Mouse (Mus musculus) ES-E14 (cell line): ENCODE measurements around the gene Mfsd2a. TPM values are rescaled to one million over a fixed set of nuclear protein-coding genes. Genes with fewer than 3 reads are reported as not detected.
A peak's percentile ranks its signal among the peaks of the same experiment; 100 is the strongest.

Source experiments
- DNase-seq: peaks from one replicate; pipeline ENCODE4 v3.0.0-alpha.2; 2013; ENCODE audit warnings: low read depth, low spot score
- H3K27ac ChIP-seq: 2 replicates; pipeline ENCODE4 v1.5.1; 2012; ENCODE audit warnings: low read depth, mild to moderate bottlenecking, low read length, moderate library complexity, mixed read lengths; ENCODE audit not compliant: poor library complexity, insufficient read depth, severe bottlenecking
- H3K36me3 ChIP-seq: 2 replicates; pipeline ENCODE4 v1.6.1; 2012; ENCODE audit warnings: mild to moderate bottlenecking, low read length, moderate library complexity, mixed read lengths; ENCODE audit not compliant: control insufficient read depth, poor library complexity, insufficient read depth, severe bottlenecking
- H3K4me1 ChIP-seq, 2 experiments: fragments of 150-350 bp in 1 of 2; sonication (generic) in 1 of 2; 2 replicates each; pipeline ENCODE4 v1.6.1; 2012; ENCODE audit warnings: low read length in 2 of 2, mild to moderate bottlenecking in 1 of 2, mixed read lengths in 1 of 2; ENCODE audit not compliant: control insufficient read depth in 2 of 2, insufficient read depth in 2 of 2, poor library complexity in 1 of 2
- H3K4me3 ChIP-seq, 2 experiments: fragments of 150-350 bp in 1 of 2; sonication (generic) in 1 of 2; 2 replicates each; pipeline ENCODE4 v1.5.1; 2012; ENCODE audit warnings: low read length in 2 of 2, low read depth in 1 of 2, mild to moderate bottlenecking in 1 of 2, mixed read lengths in 1 of 2; ENCODE audit not compliant: insufficient read depth in 1 of 2, poor library complexity in 1 of 2, severe bottlenecking in 1 of 2
- H3K9ac ChIP-seq: 2 replicates; pipeline ENCODE4 v1.6.1; 2012; ENCODE audit warnings: low read depth, mild to moderate bottlenecking, low read length, mixed read lengths; ENCODE audit not compliant: poor library complexity, insufficient read depth, severe bottlenecking
- H3K9me3 ChIP-seq: fragments of 150-350 bp; sonication (generic); 2 replicates; pipeline ENCODE4 v1.6.1; 2012; ENCODE audit warnings: low read depth, mild to moderate bottlenecking, low read length; ENCODE audit not compliant: control insufficient read depth, insufficient read depth
- CHD2 ChIP-seq: IDR thresholded peaks from 2 replicates; pipeline ENCODE4 v1.6.1; 2014; ENCODE audit warnings: mild to moderate bottlenecking, low read depth, low read length, inconsistent platforms
- HCFC1 ChIP-seq: IDR thresholded peaks from 2 replicates; pipeline ENCODE4 v1.6.1; 2012; ENCODE audit warnings: low read length, inconsistent platforms, borderline replicate concordance; ENCODE audit not compliant: insufficient read depth
- MAFK ChIP-seq: IDR thresholded peaks from 2 replicates; pipeline ENCODE4 v1.6.1; 2014; ENCODE audit warnings: mild to moderate bottlenecking, low read depth, low read length, inconsistent platforms; ENCODE audit not compliant: insufficient read depth
- ZC3H11A ChIP-seq: IDR thresholded peaks from 2 replicates; pipeline ENCODE4 v1.6.1; 2012; ENCODE audit warnings: low read depth, mild to moderate bottlenecking, inconsistent platforms, low read length, borderline replicate concordance
- ZNF384 ChIP-seq: IDR thresholded peaks from 2 replicates; pipeline ENCODE4 v1.6.1; 2012; ENCODE audit warnings: low read depth, low read length, inconsistent platforms
- in situ Hi-C, 2 experiments: fragments of 600-800 bp; cut with MboI; formaldehyde crosslinking; loops; one replicate each; pipeline ENCODE4 v1.15.1; 2025; ENCODE audit warnings: low sequenced_read_pairs in 2 of 2, inconsistent platforms in 1 of 2; ENCODE audit not compliant: unreplicated experiment in 2 of 2
- total RNA-seq: library from RNA; depleted of rRNA; stranded (reverse); fragments of 300-350 nt; gene quantifications from 2 replicates; pipeline ENCODE4 v1.2.3, GENCODE M21; 2012

Mfsd2a gene
- total RNA-seq, 1 experiment = 4.3 TPM

- Histone ChIP-seq H3K9me3 (no peaks in the 10 kb centered on the region), H3K4me1 (no peaks in the 10 kb centered on the region), H3K27ac (no peak overlapping the region), H3K9ac (no peak overlapping the region), H3K4me3 (no peak overlapping the region), H3K36me3 (no peaks in the 10 kb centered on the region)
- TF ChIP-seq HCFC1 (no peak), ZC3H11A (no peak), MAFK (no peak), ZNF384 (no peak), CHD2 (no peak)
- in situ Hi-C loops = no loop called here
- DNase-seq = no peak
These were observed 11.9 kb downstream of the Mfsd2a start for GRCm38 (mm10) chr4:122949096-122949495.

GRCm38 (mm10) chr4:122947223-122947622, 13.8 kb downstream of the Mfsd2a start:
- Histone ChIP-seq H3K36me3 (no peaks in the 10 kb centered on the region), H3K9ac (no peak overlapping the region), H3K27ac (no peak overlapping the region), H3K4me1 (no peaks in the 10 kb centered on the region), H3K9me3 (no peaks in the 10 kb centered on the region), H3K4me3 (no peak overlapping the region)
- TF ChIP-seq CHD2 = no peak
- TF ChIP-seq HCFC1 = no peak
- no peak for TF ChIP-seq MAFK
- TF ChIP-seq ZC3H11A = no peak
- no peak for TF ChIP-seq ZNF384
- in situ Hi-C loops = no loop called here
- DNase-seq = no peak

GRCm38 (mm10) chr4:122944408-122944807, 16.6 kb downstream of the Mfsd2a start:
- no peak overlapping the region for H3K4me3 ChIP-seq
- no peak for TF ChIP-seq CHD2
- TF ChIP-seq MAFK = no peak
- TF ChIP-seq ZC3H11A = peak; percentile 64; the same call in 1 of the 2 replicates
- TF ChIP-seq ZNF384 = peak; percentile 79
- no peak overlapping the region for H3K27ac ChIP-seq
- no peak overlapping the region for H3K9ac ChIP-seq
- no peaks in the 10 kb centered on the region for H3K9me3 ChIP-seq
- H3K4me1 ChIP-seq = no peaks in the 10 kb centered on the region
- in situ Hi-C loops = no loop called here
- no peaks in the 10 kb centered on the region for H3K36me3 ChIP-seq
- DNase-seq = peak; percentile 48

- no peak overlapping the region for H3K9ac ChIP-seq
- TF ChIP-seq ZC3H11A (no peak), ZNF384 (0 out of 2 replicates have a peak, but pooled peaks have one; percentile 26)
- H3K27ac ChIP-seq = no peak overlapping the region
- no peaks in the 10 kb centered on the region for H3K36me3 ChIP-seq
- H3K4me3 ChIP-seq = no peak overlapping the region
- no peaks in the 10 kb centered on the region for H3K4me1 ChIP-seq
- no peaks in the 10 kb centered on the region for H3K9me3 ChIP-seq
- in situ Hi-C loops = no loop called here
- DNase-seq = no peak
These were observed 21.8 kb downstream of the Mfsd2a start for GRCm38 (mm10) chr4:122939048-122939796.

GRCm38 (mm10) chr4:122937489-122937888, 23.5 kb downstream of the Mfsd2a start:
- in situ Hi-C loops = no loop called here
- Histone ChIP-seq H3K27ac (no peak overlapping the region), H3K36me3 (no peaks in the 10 kb centered on the region), H3K4me3 (no peak overlapping the region), H3K9ac (no peak overlapping the region), H3K4me1 (no peaks in the 10 kb centered on the region), H3K9me3 (no peaks in the 10 kb centered on the region)
- DNase-seq = no peak
- TF ChIP-seq HCFC1 (no peak), ZC3H11A (no peak), CHD2 (no peak), ZNF384 (no peak)
